Mouse (Mus musculus) small intestine, adult 10 weeks (tissue): ENCODE results near the gene Cyp2c29. TPM values are rescaled to one million over a fixed set of nuclear protein-coding genes. Genes with fewer than 3 reads are reported as not detected.

Source experiments
- polyA plus RNA-seq: library from polyadenylated mRNA; stranded (reverse); fragments of 350-450 nt; fragmentation: Illumina TruSeq; extraction: RNeasy Lipid Tissue Mini Kit (QIAGEN cat#74804); gene quantifications from one replicate; pipeline ENCODE4 v1.2.3, GENCODE M21; 2014; ENCODE audit warnings: low replicate concordance

Cyp2c29 gene
- polyA plus RNA-seq, result 2,040 TPM

DNA sequence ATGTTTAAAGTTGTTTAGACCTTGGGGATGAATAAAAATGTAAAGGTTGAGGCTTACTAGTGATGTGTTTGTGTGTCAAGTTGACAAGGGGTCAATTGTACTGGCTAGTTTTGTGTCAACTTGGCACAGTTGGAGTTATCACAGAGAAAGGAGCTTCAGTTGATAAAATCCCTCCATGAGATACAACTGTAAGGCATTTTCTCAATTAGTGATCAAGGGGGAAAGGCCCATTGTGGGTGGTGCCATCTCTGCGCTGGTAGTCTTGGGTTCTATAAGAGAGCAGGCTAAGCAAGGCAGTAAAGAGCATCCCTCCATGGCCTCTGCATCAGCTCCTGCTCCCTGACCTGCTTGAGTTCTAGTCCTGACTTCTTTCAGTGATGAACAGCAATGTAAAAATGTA lies at the start of gene Cyp2c29:
TSS of gene Cyp2c29 (plus strand) at position 301 of the 400 bp plus-strand sequence.

Other genes starting within 250 kb of the Cyp2c29 start
- gene Cyp2c65, start 208.4 kb upstream of the Cyp2c29 start, polyA plus RNA-seq, result 2,343 TPM
- gene Cyp2c66, start 155.5 kb upstream of the Cyp2c29 start, polyA plus RNA-seq, result 1,804 TPM
- gene Cyp2c38, start 193.7 kb downstream of the Cyp2c29 start, polyA plus RNA-seq, result 19.9 TPM
- not detected for gene Cyp2c39, start 241.5 kb downstream of the Cyp2c29 start, polyA plus RNA-seq